Mouse (Mus musculus): ENCODE results near the gene H2-M10.3. TPM values are rescaled to one million over a fixed set of nuclear protein-coding genes. Genes with fewer than 3 reads are reported as not detected.
"Not testable (repeated sequence)": the region's sequence is repeated elsewhere in the genome, so short reads cannot be mapped to it uniquely, and the experiment has no call there.

H2-M10.3 gene
- not detected in 2 replicates for polyA plus RNA-seq (2015; fragmentation: Nextera tagmentation; extraction: Ambion mirVana)

- H3K9me3 ChIP-seq (replicated peaks; ENCODE audit: control insufficient read depth, low read length); H3K27ac ChIP-seq (ENCODE audit: low read length); H3K4me2 ChIP-seq (ENCODE audit: low read depth, low read length); H3K4me3 ChIP-seq (ENCODE audit: low read length); H3K4me1 ChIP-seq (ENCODE audit: control insufficient read depth, insufficient read depth, low read length); H3K27me3 ChIP-seq (ENCODE audit: control insufficient read depth, insufficient read depth, low read length); ATAC-seq (replicated peaks; ENCODE audit: extremely low read depth, insufficient read depth, low FRiP score); H3K9ac ChIP-seq (ENCODE audit: low read length); H3K36me3 ChIP-seq (ENCODE audit: control insufficient read depth, insufficient read depth): not testable (repeated sequence)
- 88% methylated on average over 2 of the region's 2 CpGs for WGBS
These were observed at the start of gene H2-M10.3 for GRCm38 (mm10) chr17:36368317-36368716. TSS of gene H2-M10.3 (minus strand) at chr17:36368417.

- Histone ChIP-seq H3K4me3 (ENCODE audit: low read length) (no peak overlapping the region), H3K27me3 (ENCODE audit: control insufficient read depth, insufficient read depth, low read length) (no peaks in the 10 kb centered on the region), H3K27ac (ENCODE audit: low read length) (no peak overlapping the region), H3K4me2 (ENCODE audit: low read depth, low read length) (no peak overlapping the region), H3K9me3 (replicated peaks; ENCODE audit: control insufficient read depth, low read length) (peaks cover 4% of the 10 kb centered on the region; the same call in 1 of the 2 replicates), H3K9ac (ENCODE audit: low read length) (no peak overlapping the region), H3K36me3 (ENCODE audit: control insufficient read depth, insufficient read depth) (no peaks in the 10 kb centered on the region), H3K4me1 (ENCODE audit: control insufficient read depth, insufficient read depth, low read length) (no peaks in the 10 kb centered on the region)
- ATAC-seq (replicated peaks; ENCODE audit: extremely low read depth, insufficient read depth, low FRiP score), result no peak
- 46% methylated on average over 2 of the region's 2 CpGs for WGBS
These were observed 49.2 kb upstream of the H2-M10.3 start for GRCm38 (mm10) chr17:36417416-36417815.

- Histone ChIP-seq H3K36me3 (ENCODE audit: control insufficient read depth, insufficient read depth) (no peaks in the 10 kb centered on the region), H3K4me1 (ENCODE audit: control insufficient read depth, insufficient read depth, low read length) (no peaks in the 10 kb centered on the region), H3K9me3 (replicated peaks; ENCODE audit: control insufficient read depth, low read length) (no peaks in the 10 kb centered on the region), H3K9ac (ENCODE audit: low read length) (no peak overlapping the region), H3K4me3 (ENCODE audit: low read length) (no peak overlapping the region), H3K4me2 (ENCODE audit: low read depth, low read length) (no peak overlapping the region), H3K27ac (ENCODE audit: low read length) (no peak overlapping the region), H3K27me3 (ENCODE audit: control insufficient read depth, insufficient read depth, low read length) (no peaks in the 10 kb centered on the region)
- WGBS, result 46% methylated on average over 1 of the region's 1 CpGs
- ATAC-seq (replicated peaks; ENCODE audit: extremely low read depth, insufficient read depth, low FRiP score), result no peak
These were observed 47.2 kb upstream of the H2-M10.3 start for GRCm38 (mm10) chr17:36415407-36415806.

GRCm38 (mm10) chr17:36414361-36414760 is 46.1 kb upstream of the H2-M10.3 start:
- no peak overlapping the region for H3K9ac ChIP-seq (ENCODE audit: low read length)
- WGBS, result 73% methylated on average over 1 of the region's 1 CpGs
- no peak overlapping the region for H3K4me2 ChIP-seq (ENCODE audit: low read depth, low read length)
- H3K4me3 ChIP-seq (ENCODE audit: low read length), result no peak overlapping the region
- H3K27me3 ChIP-seq (ENCODE audit: control insufficient read depth, insufficient read depth, low read length), result no peaks in the 10 kb centered on the region
- no peaks in the 10 kb centered on the region for H3K36me3 ChIP-seq (ENCODE audit: control insufficient read depth, insufficient read depth)
- no peak overlapping the region for H3K27ac ChIP-seq (ENCODE audit: low read length)
- no peaks in the 10 kb centered on the region for H3K9me3 ChIP-seq (replicated peaks; ENCODE audit: control insufficient read depth, low read length)
- no peak for ATAC-seq (replicated peaks; ENCODE audit: extremely low read depth, insufficient read depth, low FRiP score)
- no peaks in the 10 kb centered on the region for H3K4me1 ChIP-seq (ENCODE audit: control insufficient read depth, insufficient read depth, low read length)

- no peak for ATAC-seq (replicated peaks; ENCODE audit: extremely low read depth, insufficient read depth, low FRiP score)
- Histone ChIP-seq H3K27me3 (ENCODE audit: control insufficient read depth, insufficient read depth, low read length) (no peaks in the 10 kb centered on the region), H3K4me2 (ENCODE audit: low read depth, low read length) (no peak overlapping the region), H3K36me3 (ENCODE audit: control insufficient read depth, insufficient read depth) (no peaks in the 10 kb centered on the region), H3K9me3 (replicated peaks; ENCODE audit: control insufficient read depth, low read length) (no peaks in the 10 kb centered on the region), H3K4me1 (ENCODE audit: control insufficient read depth, insufficient read depth, low read length) (no peaks in the 10 kb centered on the region), H3K27ac (ENCODE audit: low read length) (no peak overlapping the region), H3K9ac (ENCODE audit: low read length) (no peak overlapping the region), H3K4me3 (ENCODE audit: low read length) (no peak overlapping the region)
- WGBS, result 64% methylated on average over 2 of the region's 2 CpGs
These were observed 21.7 kb upstream of the H2-M10.3 start for GRCm38 (mm10) chr17:36389907-36390306.

GRCm38 (mm10) chr17:36362404-36362803 is 5.8 kb downstream of the H2-M10.3 start:
- not testable (repeated sequence) for H3K9me3 ChIP-seq (replicated peaks; ENCODE audit: control insufficient read depth, low read length); H3K27ac ChIP-seq (ENCODE audit: low read length); ATAC-seq (replicated peaks; ENCODE audit: extremely low read depth, insufficient read depth, low FRiP score); H3K36me3 ChIP-seq (ENCODE audit: control insufficient read depth, insufficient read depth); H3K4me1 ChIP-seq (ENCODE audit: control insufficient read depth, insufficient read depth, low read length); H3K9ac ChIP-seq (ENCODE audit: low read length); H3K4me3 ChIP-seq (ENCODE audit: low read length); H3K4me2 ChIP-seq (ENCODE audit: low read depth, low read length); H3K27me3 ChIP-seq (ENCODE audit: control insufficient read depth, insufficient read depth, low read length)

- H3K4me3 ChIP-seq (ENCODE audit: low read length); H3K9me3 ChIP-seq (replicated peaks; ENCODE audit: control insufficient read depth, low read length); H3K27ac ChIP-seq (ENCODE audit: low read length); H3K9ac ChIP-seq (ENCODE audit: low read length); H3K4me1 ChIP-seq (ENCODE audit: control insufficient read depth, insufficient read depth, low read length); H3K4me2 ChIP-seq (ENCODE audit: low read depth, low read length); H3K27me3 ChIP-seq (ENCODE audit: control insufficient read depth, insufficient read depth, low read length); ATAC-seq (replicated peaks; ENCODE audit: extremely low read depth, insufficient read depth, low FRiP score); H3K36me3 ChIP-seq (ENCODE audit: control insufficient read depth, insufficient read depth): not testable (repeated sequence)
These were observed 10.7 kb downstream of the H2-M10.3 start for GRCm38 (mm10) chr17:36357512-36357911.

GRCm38 (mm10) chr17:36355763-36356162 is 12.5 kb downstream of the H2-M10.3 start:
- Histone ChIP-seq H3K27ac (ENCODE audit: low read length) (no peak overlapping the region), H3K4me3 (ENCODE audit: low read length) (no peak overlapping the region), H3K9me3 (replicated peaks; ENCODE audit: control insufficient read depth, low read length) (no peaks in the 10 kb centered on the region), H3K4me2 (ENCODE audit: low read depth, low read length) (no peak overlapping the region), H3K27me3 (ENCODE audit: control insufficient read depth, insufficient read depth, low read length) (no peaks in the 10 kb centered on the region), H3K36me3 (ENCODE audit: control insufficient read depth, insufficient read depth) (no peaks in the 10 kb centered on the region), H3K9ac (ENCODE audit: low read length) (no peak overlapping the region), H3K4me1 (ENCODE audit: control insufficient read depth, insufficient read depth, low read length) (no peaks in the 10 kb centered on the region)
- no peak for ATAC-seq (replicated peaks; ENCODE audit: extremely low read depth, insufficient read depth, low FRiP score)
- 37% methylated on average over 3 of the region's 3 CpGs for WGBS

- not testable (repeated sequence) for ATAC-seq (replicated peaks; ENCODE audit: extremely low read depth, insufficient read depth, low FRiP score); H3K9ac ChIP-seq (ENCODE audit: low read length); H3K4me3 ChIP-seq (ENCODE audit: low read length); H3K36me3 ChIP-seq (ENCODE audit: control insufficient read depth, insufficient read depth); H3K27ac ChIP-seq (ENCODE audit: low read length); H3K27me3 ChIP-seq (ENCODE audit: control insufficient read depth, insufficient read depth, low read length); H3K4me1 ChIP-seq (ENCODE audit: control insufficient read depth, insufficient read depth, low read length); H3K4me2 ChIP-seq (ENCODE audit: low read depth, low read length); H3K9me3 ChIP-seq (replicated peaks; ENCODE audit: control insufficient read depth, low read length)
These were observed 12.9 kb downstream of the H2-M10.3 start for GRCm38 (mm10) chr17:36355343-36355742.

- Histone ChIP-seq H3K9ac (ENCODE audit: low read length) (no peak within 1 kb of the TSS), H3K4me1 (ENCODE audit: control insufficient read depth, insufficient read depth, low read length) (no peaks in the 10 kb centered on the region), H3K4me2 (ENCODE audit: low read depth, low read length) (no peak within 1 kb of the TSS), H3K27me3 (ENCODE audit: control insufficient read depth, insufficient read depth, low read length) (no peaks in the 10 kb centered on the region), H3K36me3 (ENCODE audit: control insufficient read depth, insufficient read depth) (no peaks in the 10 kb centered on the region), H3K27ac (ENCODE audit: low read length) (no peak within 1 kb of the TSS), H3K9me3 (replicated peaks; ENCODE audit: control insufficient read depth, low read length) (no peaks in the 10 kb centered on the region), H3K4me3 (ENCODE audit: low read length) (no peak within 1 kb of the TSS)
- ATAC-seq (replicated peaks; ENCODE audit: extremely low read depth, insufficient read depth, low FRiP score), result no peak
- WGBS, result 87% methylated on average over 4 of the region's 4 CpGs
These were observed 42.2 kb downstream of the H2-M10.3 start, which contains the start of gene H2-M10.1 for GRCm38 (mm10) chr17:36326055-36326454. TSS of gene H2-M10.1 (minus strand) at chr17:36326155.

Measured in heart, embryonic 16.5 days (tissue).